Mouse (Mus musculus): ENCODE results near the gene Prkn. TPM values are rescaled to one million over a fixed set of nuclear protein-coding genes. Genes with fewer than 3 reads are reported as not detected.

Prkn gene
- polyA plus RNA-seq, 1 experiment from 2014 or later, result 2.2 TPM

DNA sequence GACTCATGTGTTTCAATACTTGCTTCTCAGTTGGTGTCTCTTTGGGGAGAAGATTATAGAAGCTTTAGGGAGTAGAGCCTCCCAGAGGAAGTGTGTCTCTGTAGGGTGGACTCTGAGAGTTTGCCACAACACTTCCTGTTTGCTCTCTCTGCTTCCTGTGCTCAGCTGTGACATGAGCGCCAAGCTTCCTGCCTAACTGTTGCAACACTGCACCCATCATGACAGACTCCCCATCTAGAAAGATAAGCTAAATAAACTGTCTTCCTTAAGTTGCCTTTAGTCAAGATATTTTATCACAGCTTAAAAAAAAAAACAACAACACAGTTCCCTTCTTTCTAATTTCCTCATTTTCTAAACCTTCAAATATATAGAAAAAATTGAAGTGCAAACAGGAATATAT is 1130.0 kb downstream of the Prkn start:
- Histone ChIP-seq H3K4me1 (ENCODE audit: control insufficient read depth, insufficient read depth, low read length) (no peaks in the 10 kb centered on the region), H3K27ac (ENCODE audit: low read length) (no peak overlapping the region), H3K9ac (ENCODE audit: low read length) (no peak overlapping the region), H3K27me3 (ENCODE audit: control insufficient read depth, insufficient read depth, low read length) (no peaks in the 10 kb centered on the region), H3K9me3 (replicated peaks; ENCODE audit: control insufficient read depth, low read length) (no peaks in the 10 kb centered on the region), H3K4me2 (ENCODE audit: low read depth, low read length) (no peak overlapping the region), H3K36me3 (ENCODE audit: control insufficient read depth, insufficient read depth, low read length) (no peaks in the 10 kb centered on the region), H3K4me3 (replicated peaks; ENCODE audit: low read length) (no peak overlapping the region)
- WGBS, result 81% methylated on average over 1 of the region's 1 CpGs
- no peak for ATAC-seq (ENCODE audit: insufficient read depth, low FRiP score)

DNA sequence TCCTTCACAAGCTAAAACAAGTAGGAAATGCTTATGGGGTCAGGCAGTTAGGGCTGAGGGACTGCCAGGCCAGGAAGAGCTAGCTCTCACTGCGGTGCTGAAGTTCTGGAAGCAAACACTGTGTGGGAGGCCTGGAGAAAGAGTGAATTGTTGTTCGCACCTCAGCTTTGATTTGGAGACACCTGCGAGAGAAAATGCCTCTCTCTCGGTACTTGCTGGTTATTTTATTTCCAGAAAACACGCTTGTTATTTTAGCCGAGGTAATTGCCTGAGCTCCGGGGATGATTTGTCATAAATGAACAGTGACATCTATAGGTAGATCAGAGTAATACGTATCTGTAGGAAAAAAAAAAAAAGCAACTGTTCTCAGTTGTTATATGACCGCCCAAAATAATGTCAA is 1132.4 kb downstream of the Prkn start:
- Histone ChIP-seq H3K4me2 (ENCODE audit: low read depth, low read length) (peak overlapping the region; percentile 38), H3K27ac (ENCODE audit: low read length) (no peak overlapping the region), H3K4me1 (ENCODE audit: control insufficient read depth, insufficient read depth, low read length) (no peaks in the 10 kb centered on the region), H3K9me3 (replicated peaks; ENCODE audit: control insufficient read depth, low read length) (no peaks in the 10 kb centered on the region), H3K27me3 (ENCODE audit: control insufficient read depth, insufficient read depth, low read length) (no peaks in the 10 kb centered on the region), H3K9ac (ENCODE audit: low read length) (no peak overlapping the region), H3K4me3 (replicated peaks; ENCODE audit: low read length) (no peak overlapping the region), H3K36me3 (ENCODE audit: control insufficient read depth, insufficient read depth, low read length) (no peaks in the 10 kb centered on the region)
- WGBS, result 5% methylated on average over 9 of the region's 9 CpGs
- ATAC-seq (ENCODE audit: insufficient read depth, low FRiP score), result no peak

DNA sequence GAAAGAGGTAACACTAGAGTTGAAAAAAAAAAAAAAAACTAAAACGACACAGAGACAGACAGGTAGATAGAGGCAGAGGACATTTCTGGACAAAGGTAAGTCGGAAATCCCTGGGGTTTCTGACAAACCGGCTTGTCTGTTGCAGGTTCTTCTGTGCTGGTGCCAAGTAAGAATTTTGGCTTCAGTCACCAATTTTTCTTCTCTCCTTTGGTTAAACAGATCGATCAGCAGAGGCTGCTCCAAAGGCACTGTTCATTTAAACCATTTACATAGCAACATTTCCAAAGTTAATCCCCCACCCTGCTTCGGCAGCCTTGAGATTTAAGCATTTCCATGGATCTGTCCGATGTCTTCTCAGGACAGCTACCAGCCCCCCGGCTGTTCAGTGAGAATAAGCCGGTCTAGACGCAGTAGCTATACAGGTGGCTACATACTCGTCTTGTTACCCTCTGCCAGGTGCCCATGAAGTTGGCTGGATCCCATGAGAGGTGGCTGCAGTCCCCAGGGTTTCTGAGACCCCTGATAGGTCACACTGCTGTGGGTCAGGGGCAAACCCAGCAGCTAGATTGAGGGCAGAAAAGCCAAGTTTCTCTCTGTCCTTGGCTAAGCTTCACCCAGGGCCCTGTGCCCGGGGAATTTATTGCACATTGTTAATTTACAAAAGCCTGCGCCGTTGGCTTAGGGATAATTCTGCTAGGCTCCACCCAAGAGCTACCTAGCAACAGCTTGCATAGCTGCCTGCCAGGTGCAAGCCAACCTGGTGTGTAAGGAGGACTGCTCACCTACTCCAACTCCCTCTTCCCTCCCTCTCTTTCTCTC is 1133.0 kb downstream of the Prkn start:
- no peak for ATAC-seq (ENCODE audit: insufficient read depth, low FRiP score)
- Histone ChIP-seq H3K27ac (ENCODE audit: low read length) (no peak overlapping the region), H3K4me2 (ENCODE audit: low read depth, low read length) (no peak overlapping the region), H3K27me3 (ENCODE audit: control insufficient read depth, insufficient read depth, low read length) (no peaks in the 10 kb centered on the region), H3K36me3 (ENCODE audit: control insufficient read depth, insufficient read depth, low read length) (no peaks in the 10 kb centered on the region), H3K4me3 (replicated peaks; ENCODE audit: low read length) (no peak overlapping the region), H3K9ac (ENCODE audit: low read length) (no peak overlapping the region), H3K9me3 (replicated peaks; ENCODE audit: control insufficient read depth, low read length) (no peaks in the 10 kb centered on the region), H3K4me1 (ENCODE audit: control insufficient read depth, insufficient read depth, low read length) (0 out of 2 replicates have a peak, but pooled peaks cover 3% of the 10 kb centered on the region)
- 48% methylated on average over 13 of the region's 13 CpGs for WGBS

- no peaks in the 10 kb centered on the region for H3K9me3 ChIP-seq (replicated peaks; ENCODE audit: control insufficient read depth, low read length)
- H3K36me3 ChIP-seq (ENCODE audit: control insufficient read depth, insufficient read depth, low read length), result no peaks in the 10 kb centered on the region
- peak; percentile 47; the same call in 1 of the 2 replicates for ATAC-seq (ENCODE audit: insufficient read depth, low FRiP score)
- H3K27me3 ChIP-seq (ENCODE audit: control insufficient read depth, insufficient read depth, low read length), result 0 out of 2 replicates have a peak, but pooled peaks cover 3% of the 10 kb centered on the region
- 25% methylated on average over 7 of the region's 7 CpGs for WGBS
- H3K4me1 ChIP-seq (ENCODE audit: control insufficient read depth, insufficient read depth, low read length), result 0 out of 2 replicates have a peak, but pooled peaks cover 5% of the 10 kb centered on the region
- no peak overlapping the region for H3K4me2 ChIP-seq (ENCODE audit: low read depth, low read length)
- no peak overlapping the region for H3K9ac ChIP-seq (ENCODE audit: low read length)
- H3K4me3 ChIP-seq (replicated peaks; ENCODE audit: low read length), result no peak overlapping the region
- H3K27ac ChIP-seq (ENCODE audit: low read length), result no peak overlapping the region
Measured at GRCm38 (mm10) chr17:11975062-11975607, 1135.0 kb downstream of the Prkn start.

DNA sequence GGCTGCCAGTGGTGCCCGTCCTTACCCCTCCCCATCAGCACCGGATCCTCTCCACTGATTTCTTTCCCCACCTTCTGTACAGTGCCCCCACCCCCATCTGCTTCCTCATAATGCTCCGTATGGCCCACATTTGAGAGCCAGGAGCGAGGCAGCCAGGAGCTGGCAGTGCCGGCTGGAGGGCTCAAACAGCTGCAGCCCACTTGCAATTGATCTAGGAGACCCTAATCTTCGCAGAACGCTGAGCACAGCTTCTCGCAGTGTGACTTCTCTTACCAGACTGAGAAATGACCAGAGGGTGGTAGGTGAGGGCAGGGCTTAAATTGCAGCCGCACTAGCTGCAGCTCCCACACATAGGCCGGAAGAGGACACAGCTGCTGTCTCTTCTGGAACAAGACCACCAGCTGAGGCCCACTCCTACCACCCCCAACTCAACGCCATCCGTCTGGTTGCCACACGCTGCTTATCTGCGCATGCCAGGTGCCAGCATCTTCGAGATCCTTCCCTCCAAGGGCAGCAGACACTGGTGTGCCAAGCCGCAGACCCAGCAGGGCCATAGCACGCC is 1138.2 kb downstream of the Prkn start:
- Histone ChIP-seq H3K36me3 (ENCODE audit: control insufficient read depth, insufficient read depth, low read length) (no peaks in the 10 kb centered on the region), H3K4me1 (ENCODE audit: control insufficient read depth, insufficient read depth, low read length) (0 out of 2 replicates have a peak, but pooled peaks cover 5% of the 10 kb centered on the region), H3K27me3 (ENCODE audit: control insufficient read depth, insufficient read depth, low read length) (0 out of 2 replicates have a peak, but pooled peaks cover 3% of the 10 kb centered on the region), H3K9me3 (replicated peaks; ENCODE audit: control insufficient read depth, low read length) (no peaks in the 10 kb centered on the region), H3K4me3 (replicated peaks; ENCODE audit: low read length) (no peak overlapping the region), H3K27ac (ENCODE audit: low read length) (no peak overlapping the region), H3K9ac (ENCODE audit: low read length) (no peak overlapping the region), H3K4me2 (ENCODE audit: low read depth, low read length) (no peak overlapping the region)
- 38% methylated on average over 17 of the region's 17 CpGs for WGBS
- no peak for ATAC-seq (ENCODE audit: insufficient read depth, low FRiP score)

- H3K9ac ChIP-seq (ENCODE audit: low read length), result no peak overlapping the region
- 0 out of 2 replicates have a peak, but pooled peaks cover 5% of the 10 kb centered on the region for H3K4me1 ChIP-seq (ENCODE audit: control insufficient read depth, insufficient read depth, low read length)
- H3K9me3 ChIP-seq (replicated peaks; ENCODE audit: control insufficient read depth, low read length), result no peaks in the 10 kb centered on the region
- ATAC-seq (ENCODE audit: insufficient read depth, low FRiP score), result no peak
- H3K4me3 ChIP-seq (replicated peaks; ENCODE audit: low read length), result no peak overlapping the region
- H3K27ac ChIP-seq (ENCODE audit: low read length), result no peak overlapping the region
- 62% methylated on average over 9 of the region's 9 CpGs for WGBS
- 0 out of 2 replicates have a peak, but pooled peaks cover 3% of the 10 kb centered on the region for H3K27me3 ChIP-seq (ENCODE audit: control insufficient read depth, insufficient read depth, low read length)
- H3K4me2 ChIP-seq (ENCODE audit: low read depth, low read length), result no peak overlapping the region
- H3K36me3 ChIP-seq (ENCODE audit: control insufficient read depth, insufficient read depth, low read length), result no peaks in the 10 kb centered on the region
Measured at GRCm38 (mm10) chr17:11981666-11982065, 1141.5 kb downstream of the Prkn start.

GRCm38 (mm10) chr17:11988110-11988837 is 1148.1 kb downstream of the Prkn start:
- no peak overlapping the region for H3K4me3 ChIP-seq (replicated peaks; ENCODE audit: low read length)
- H3K9ac ChIP-seq (ENCODE audit: low read length), result no peak overlapping the region
- H3K27me3 ChIP-seq (ENCODE audit: control insufficient read depth, insufficient read depth, low read length), result no peaks in the 10 kb centered on the region
- no peak for ATAC-seq (ENCODE audit: insufficient read depth, low FRiP score)
- no peaks in the 10 kb centered on the region for H3K36me3 ChIP-seq (ENCODE audit: control insufficient read depth, insufficient read depth, low read length)
- no peak overlapping the region for H3K4me2 ChIP-seq (ENCODE audit: low read depth, low read length)
- 54% methylated on average over 14 of the region's 14 CpGs for WGBS
- no peaks in the 10 kb centered on the region for H3K4me1 ChIP-seq (ENCODE audit: control insufficient read depth, insufficient read depth, low read length)
- no peaks in the 10 kb centered on the region for H3K9me3 ChIP-seq (replicated peaks; ENCODE audit: control insufficient read depth, low read length)
- no peak overlapping the region for H3K27ac ChIP-seq (ENCODE audit: low read length)

- no peaks in the 10 kb centered on the region for H3K36me3 ChIP-seq (ENCODE audit: control insufficient read depth, insufficient read depth, low read length)
- H3K4me1 ChIP-seq (ENCODE audit: control insufficient read depth, insufficient read depth, low read length), result no peaks in the 10 kb centered on the region
- no peak overlapping the region for H3K4me3 ChIP-seq (replicated peaks; ENCODE audit: low read length)
- H3K9ac ChIP-seq (ENCODE audit: low read length), result no peak overlapping the region
- H3K27ac ChIP-seq (ENCODE audit: low read length), result no peak overlapping the region
- no peak for ATAC-seq (ENCODE audit: insufficient read depth, low FRiP score)
- H3K4me2 ChIP-seq (ENCODE audit: low read depth, low read length), result no peak overlapping the region
- H3K9me3 ChIP-seq (replicated peaks; ENCODE audit: control insufficient read depth, low read length), result no peaks in the 10 kb centered on the region
- no peaks in the 10 kb centered on the region for H3K27me3 ChIP-seq (ENCODE audit: control insufficient read depth, insufficient read depth, low read length)
- WGBS, result 80% methylated on average over 4 of the region's 4 CpGs
Measured at GRCm38 (mm10) chr17:11989296-11989695, 1149.1 kb downstream of the Prkn start.

All from stomach, embryonic 16.5 days (tissue).